Comparison of ENCODE assay signal across 8 mouse cellular contexts in the genomic region with DNA sequence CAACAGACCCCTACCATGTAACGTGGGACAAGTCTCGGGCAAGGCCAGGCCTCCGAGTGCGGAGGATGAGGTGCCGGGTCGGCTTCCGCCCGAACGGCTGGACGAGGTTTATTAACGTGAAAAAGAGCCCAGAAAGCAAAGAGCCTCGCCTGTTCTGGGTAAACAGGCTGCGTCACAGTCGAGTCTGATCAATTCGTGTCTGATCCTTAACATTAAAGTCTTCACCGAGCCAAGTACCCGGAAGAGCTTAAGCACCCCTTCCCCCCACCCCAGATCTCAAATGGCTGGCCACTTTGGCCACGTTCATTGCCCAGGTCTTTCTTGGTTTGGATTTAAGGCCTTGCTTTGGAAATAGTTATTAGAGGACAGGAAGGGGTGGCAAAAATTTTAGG. TPM values are rescaled to one million over a fixed set of nuclear protein-coding genes. Genes with fewer than 3 reads are reported as not detected.
A peak's percentile ranks its signal among the peaks of the same experiment; 100 is the strongest.
DNase-seq lines count a peak whose midpoint lies in the region; ATAC-seq and TF ChIP-seq lines count a peak whose summit lies in the region.

No protein-coding gene starts in this region.

- peak overlapping the region; percentile 99 for H3K27ac ChIP-seq in layer of hippocampus, adult 2 months
- H3K27ac ChIP-seq in hindbrain, embryonic 15.5 days (replicated peaks) = peak overlapping the region; percentile 87
- H3K27ac ChIP-seq in midbrain, postnatal 0 days (ENCODE audit: low read depth, low read length) = peak overlapping the region; percentile 88

- ATAC-seq in hindbrain, embryonic 15.5 days (ENCODE audit: low FRiP score, low read depth) = no peak
- no peak; the same call in 1 of the 2 replicates for ATAC-seq in midbrain, postnatal 0 days (ENCODE audit: low FRiP score)

- H3K4me1 ChIP-seq in hindbrain, embryonic 15.5 days (replicated peaks) = peaks cover 33% of the 10 kb centered on the region
- H3K4me1 ChIP-seq in midbrain, postnatal 0 days (ENCODE audit: insufficient read depth, low read length) = peaks cover 4% of the 10 kb centered on the region; the same call in 1 of the 2 replicates

- H3K9me3 ChIP-seq in hindbrain, embryonic 15.5 days = no peaks in the 10 kb centered on the region
- H3K9me3 ChIP-seq in midbrain, postnatal 0 days (ENCODE audit: low read length) = no peaks in the 10 kb centered on the region

- no peak for DNase-seq in layer of hippocampus, adult 2 months (ENCODE audit: low spot score in 2 of 2)
- no peak for DNase-seq in layer of hippocampus, adult 9-10 months (ENCODE audit: low spot score)
- peak; percentile 48 for DNase-seq in adipocyte (ENCODE audit: low spot score)
- no peak for DNase-seq in midbrain, postnatal 0 days (ENCODE audit: low spot score)
- no peak for DNase-seq in ovary, postnatal 14 days (ENCODE audit: low spot score)
- no peak for DNase-seq in urinary bladder, adult 18-20 months (ENCODE audit: low spot score in 2 of 2)
- no peak for DNase-seq in left cerebral cortex, postnatal 36 days (ENCODE audit: low spot score in 2 of 2)

- H3K27me3 ChIP-seq in hindbrain, embryonic 15.5 days = no peaks in the 10 kb centered on the region
- no peaks in the 10 kb centered on the region for H3K27me3 ChIP-seq in midbrain, postnatal 0 days (ENCODE audit: insufficient read depth, low read length)

- TF ChIP-seq CTCF in layer of hippocampus, adult 2 months (conservative IDR thresholded peaks at IDR 0.05) = no peak
- no peak for TF ChIP-seq CTCF in midbrain, postnatal 0 days (IDR thresholded peaks at IDR 0.05)

- peak overlapping the region; percentile 83 for H3K4me3 ChIP-seq in layer of hippocampus, adult 2 months
- H3K4me3 ChIP-seq in hindbrain, embryonic 15.5 days = peak overlapping the region; percentile 87
- H3K4me3 ChIP-seq in midbrain, postnatal 0 days (ENCODE audit: low read depth, low read length) = peak overlapping the region; percentile 93

- under 1% methylated on average over 18 of the region's 18 CpGs for WGBS in hindbrain, embryonic 15.5 days
- WGBS in midbrain, postnatal 0 days = 0% methylated on average over 18 of the region's 18 CpGs

- peak overlapping the region; percentile 86 for H3K4me2 ChIP-seq in hindbrain, embryonic 15.5 days
- peak overlapping the region; percentile 84 for H3K4me2 ChIP-seq in midbrain, postnatal 0 days (ENCODE audit: low read depth, low read length, poor library complexity, severe bottlenecking)

- peaks cover 34% of the 10 kb centered on the region for H3K36me3 ChIP-seq in hindbrain, embryonic 15.5 days
- peaks cover 23% of the 10 kb centered on the region for H3K36me3 ChIP-seq in midbrain, postnatal 0 days (ENCODE audit: insufficient read depth, low read length)

- intact Hi-C loops in left cerebral cortex, postnatal 36 days (cut with DNase I) = loop anchor here (10.0 kb wide), 1 partner anchor 118 kb away; no protein-coding TSS in a partner anchor

- peak overlapping the region; percentile 97 for H3K9ac ChIP-seq in hindbrain, embryonic 15.5 days
- peak overlapping the region; percentile 97 for H3K9ac ChIP-seq in midbrain, postnatal 0 days (replicated peaks; ENCODE audit: low read length, poor library complexity, severe bottlenecking)

RNA-seq across cellular contexts. Expression of gene Rpl19, which starts 0.8 kb away (rescaled TPM):
- 100 to 1,000 TPM; 615 to 621 TPM for total RNA-seq in layer of hippocampus, adult 2 months (2021)
- 632 and 657 TPM in 2 replicates for polyA plus RNA-seq in hindbrain, embryonic 15.5 days (2015; fragmentation: Nextera tagmentation; extraction: Ambion mirVana)
- total RNA-seq in midbrain, postnatal 0 days (2014; rRNA removed) = 597 and 686 TPM in 2 replicates
- 591 and 620 TPM in 2 replicates for polyA plus RNA-seq in midbrain, postnatal 0 days (2015; fragmentation: Nextera tagmentation; extraction: Ambion mirVana)
- total RNA-seq in left cerebral cortex, postnatal 36 days (2021) = 100 to 1,000 TPM; 524 to 620 TPM

RNA-seq across cellular contexts. Expression of gene Cacnb1, which starts 4.5 kb away (rescaled TPM):
- total RNA-seq in layer of hippocampus, adult 2 months (2021) = 100 to 1,000 TPM; 139 to 142 TPM
- 62.2 and 70.1 TPM in 2 replicates for polyA plus RNA-seq in hindbrain, embryonic 15.5 days (2015; fragmentation: Nextera tagmentation; extraction: Ambion mirVana)
- 89.1 and 96.4 TPM in 2 replicates for total RNA-seq in midbrain, postnatal 0 days (2014; rRNA removed)
- 61.1 and 63.2 TPM in 2 replicates for polyA plus RNA-seq in midbrain, postnatal 0 days (2015; fragmentation: Nextera tagmentation; extraction: Ambion mirVana)
- total RNA-seq in left cerebral cortex, postnatal 36 days (2021) = 100 to 1,000 TPM; 149 to 163 TPM

RNA-seq across cellular contexts. Expression of gene Stac2, which starts 26.0 kb away (rescaled TPM):
- 10 to 100 TPM; 50.2 to 50.8 TPM for total RNA-seq in layer of hippocampus, adult 2 months (2021)
- polyA plus RNA-seq in hindbrain, embryonic 15.5 days (2015; fragmentation: Nextera tagmentation; extraction: Ambion mirVana) = 6.4 and 9.7 TPM in 2 replicates
- 4.4 and 8.3 TPM in 2 replicates for total RNA-seq in midbrain, postnatal 0 days (2014; rRNA removed)
- polyA plus RNA-seq in midbrain, postnatal 0 days (2015; fragmentation: Nextera tagmentation; extraction: Ambion mirVana) = 3.5 and 4.1 TPM in 2 replicates
- 100 to 1,000 TPM in 1 of 2 experiments, 10 to 100 TPM in 1; 69.6 to 102 TPM for total RNA-seq in left cerebral cortex, postnatal 36 days (2021)

RNA-seq across cellular contexts. Expression of gene Arl5c, which starts 31.3 kb away (rescaled TPM):
- total RNA-seq in layer of hippocampus, adult 2 months (2021) = 1 to 10 TPM; 1.4 to 1.7 TPM
- polyA plus RNA-seq in hindbrain, embryonic 15.5 days (2015; fragmentation: Nextera tagmentation; extraction: Ambion mirVana) = 12.9 and 13.7 TPM in 2 replicates
- total RNA-seq in midbrain, postnatal 0 days (2014; rRNA removed) = 1.1 and 2.9 TPM in 2 replicates
- polyA plus RNA-seq in midbrain, postnatal 0 days (2015; fragmentation: Nextera tagmentation; extraction: Ambion mirVana) = 2.9 and 4.5 TPM in 2 replicates
- 1 to 10 TPM in 1 of 2 experiments, under 1 TPM in 1; 0.93 to 1.7 TPM for total RNA-seq in left cerebral cortex, postnatal 36 days (2021)

RNA-seq across cellular contexts. Expression of gene Plxdc1, which starts 41.0 kb away (rescaled TPM):
- 10 to 100 TPM in 1 of 2 experiments, 1 to 10 TPM in 1; 9.0 to 10.3 TPM for total RNA-seq in layer of hippocampus, adult 2 months (2021)
- 1.4 and 1.5 TPM in 2 replicates for polyA plus RNA-seq in hindbrain, embryonic 15.5 days (2015; fragmentation: Nextera tagmentation; extraction: Ambion mirVana)
- total RNA-seq in midbrain, postnatal 0 days (2014; rRNA removed) = 2.4 and 3.1 TPM in 2 replicates
- polyA plus RNA-seq in midbrain, postnatal 0 days (2015; fragmentation: Nextera tagmentation; extraction: Ambion mirVana) = 4.9 and 5.6 TPM in 2 replicates
- 10 to 100 TPM; 26.3 to 39.3 TPM for total RNA-seq in left cerebral cortex, postnatal 36 days (2021)
